Comparison of ENCODE assay signal across 22 mouse cellular contexts in genomic region chr4:124385106-124386055, GRCm38 (mm10).
DNase-seq lines count a peak whose midpoint lies in the region; ATAC-seq lines count a peak whose summit lies in the region.
"Had no signal": no experiment of that assay in that cellular context is flagged by ENCODE, and none has a peak within 500 bp of the region (broad histone marks: within the 10 kb centered on the region; RNA-seq: fewer than 3 reads in every experiment).

No protein-coding gene starts in this region.

- peak; percentile 8 to 32 for DNase-seq in left cerebral cortex, postnatal 25 days (ENCODE audit: low spot score in 2 of 2)
- DNase-seq in left cerebral cortex, postnatal 36 days (ENCODE audit: low spot score in 2 of 2), result no peak
- DNase-seq in right cerebral cortex, adult 18-20 months, result peak; percentile 38
- no peak for DNase-seq in right cerebral cortex, adult 2 months (ENCODE audit: low spot score in 2 of 2)
- no peak for DNase-seq in testis, postnatal 14 days (ENCODE audit: low spot score)
- DNase-seq: cerebellum, adult 9-10 months; gastrocnemius, adult 2 months; heart, postnatal 4 days; kidney, adult 18-20 months; layer of hippocampus, postnatal 36 days; liver; lung, adult 18-20 months; right cerebral cortex, postnatal 25 days; thymus, postnatal 25 days had no signal

- intact Hi-C loops in left cerebral cortex, postnatal 25 days (cut with DNase I), result no loop called here
- intact Hi-C loops in left cerebral cortex, postnatal 36 days (cut with DNase I), result no loop called here

- H3K27me3 ChIP-seq in heart, embryonic 15.5 days, result 0 out of 2 replicates have a peak, but pooled peaks cover 10% of the 10 kb centered on the region
- no peaks in the 10 kb centered on the region; the same call in 1 of the 2 replicates for H3K27me3 ChIP-seq in heart, embryonic 12.5 days (replicated peaks)
- H3K27me3 ChIP-seq in stomach, embryonic 16.5 days (ENCODE audit: control insufficient read depth, insufficient read depth, low read length), result no peaks in the 10 kb centered on the region
- H3K27me3 ChIP-seq: megakaryocyte, embryonic 14.5 days had no signal

- no peak overlapping the region for H3K4me3 ChIP-seq in heart, embryonic 15.5 days
- no peak overlapping the region for H3K4me3 ChIP-seq in heart, embryonic 12.5 days
- no peak overlapping the region for H3K4me3 ChIP-seq in stomach, embryonic 16.5 days (replicated peaks; ENCODE audit: low read length)
- H3K4me3 ChIP-seq: forebrain, embryonic 10.5 days; gastrocnemius, adult 2 months; megakaryocyte, embryonic 14.5 days; neural tube, embryonic 15.5 days had no signal

- no peak overlapping the region for H3K9ac ChIP-seq in heart, embryonic 15.5 days
- H3K9ac ChIP-seq in heart, embryonic 12.5 days, result no peak overlapping the region
- no peak overlapping the region for H3K9ac ChIP-seq in stomach, embryonic 16.5 days (ENCODE audit: low read length)
- H3K9ac ChIP-seq: neural tube, embryonic 15.5 days had no signal

- H3K4me2 ChIP-seq in heart, embryonic 15.5 days, result 0 out of 2 replicates have a peak overlapping the region, but pooled peaks have one; percentile 9
- H3K4me2 ChIP-seq in heart, embryonic 12.5 days, result no peak overlapping the region
- peak overlapping the region; percentile 7; the same call in 1 of the 2 replicates for H3K4me2 ChIP-seq in stomach, embryonic 16.5 days (ENCODE audit: low read depth, low read length)
- H3K4me2 ChIP-seq: neural tube, embryonic 15.5 days had no signal

- no peaks in the 10 kb centered on the region for H3K9me3 ChIP-seq in heart, embryonic 15.5 days (replicated peaks)
- H3K9me3 ChIP-seq in heart, embryonic 12.5 days (replicated peaks), result no peaks in the 10 kb centered on the region
- H3K9me3 ChIP-seq in stomach, embryonic 16.5 days (replicated peaks; ENCODE audit: control insufficient read depth, low read length), result no peaks in the 10 kb centered on the region
- H3K9me3 ChIP-seq: forebrain, embryonic 10.5 days; neural tube, embryonic 15.5 days had no signal

- peaks cover 5% of the 10 kb centered on the region; the same call in 1 of the 2 replicates for H3K4me1 ChIP-seq in heart, embryonic 15.5 days (replicated peaks)
- peaks cover 6% of the 10 kb centered on the region for H3K4me1 ChIP-seq in heart, embryonic 12.5 days (replicated peaks)
- H3K4me1 ChIP-seq in stomach, embryonic 16.5 days (ENCODE audit: control insufficient read depth, insufficient read depth, low read length), result peaks cover 14% of the 10 kb centered on the region; the same call in 1 of the 2 replicates
- H3K4me1 ChIP-seq: megakaryocyte, embryonic 14.5 days had no signal

- no peak for ATAC-seq in heart, embryonic 15.5 days (replicated peaks; ENCODE audit: insufficient number of reproducible peaks, insufficient read depth, low FRiP score, low read depth)
- ATAC-seq in heart, embryonic 12.5 days (ENCODE audit: insufficient number of reproducible peaks, low FRiP score), result no peak
- ATAC-seq in stomach, embryonic 16.5 days (ENCODE audit: insufficient read depth, low FRiP score), result peak; percentile 62
- ATAC-seq: hindbrain, postnatal 0 days; midbrain, embryonic 16.5 days had no signal

- no peak overlapping the region for H3K27ac ChIP-seq in heart, embryonic 15.5 days
- H3K27ac ChIP-seq in heart, embryonic 12.5 days (ENCODE audit: poor library complexity, severe bottlenecking), result no peak overlapping the region
- no peak overlapping the region for H3K27ac ChIP-seq in stomach, embryonic 16.5 days (ENCODE audit: low read length)
- H3K27ac ChIP-seq: forebrain, embryonic 10.5 days; gastrocnemius, adult 2 months; hindbrain, postnatal 0 days; neural tube, embryonic 15.5 days had no signal

- H3K36me3 ChIP-seq in heart, embryonic 15.5 days, result no peaks in the 10 kb centered on the region
- H3K36me3 ChIP-seq in heart, embryonic 12.5 days, result no peaks in the 10 kb centered on the region
- no peaks in the 10 kb centered on the region for H3K36me3 ChIP-seq in stomach, embryonic 16.5 days (ENCODE audit: control insufficient read depth, insufficient read depth, low read length)
- H3K36me3 ChIP-seq: forebrain, embryonic 10.5 days; neural tube, embryonic 15.5 days had no signal

- WGBS in heart, embryonic 15.5 days, result 25% methylated on average over 11 of the region's 11 CpGs
- WGBS in heart, embryonic 12.5 days, result 42% methylated on average over 11 of the region's 11 CpGs
- 15% methylated on average over 11 of the region's 11 CpGs for WGBS in stomach, embryonic 16.5 days

Comparison
In these comparisons a context has a peak if more than half of its experiments do, and no peak if none do; other contexts are left out.
1. DNase-seq: peak in left cerebral cortex, postnatal 25 days (2 of 2) and right cerebral cortex, adult 18-20 months (single experiment); none in left cerebral cortex, postnatal 36 days (0 of 2), right cerebral cortex, adult 2 months (0 of 2) and testis, postnatal 14 days (single experiment).